Mouse (Mus musculus) adrenal gland, postnatal 25 days (tissue): ENCODE data around the gene Smap2. TPM values are rescaled to one million over a fixed set of nuclear protein-coding genes. Genes with fewer than 3 reads are reported as not detected.
A peak's percentile ranks its signal among the peaks of the same experiment; 100 is the strongest.

Experiments used
- DNase-seq: peaks from one replicate; pipeline ENCODE4 v3.0.0; 2021; ENCODE audit warnings: mixed read lengths
- total RNA-seq: library from RNA; stranded (reverse); gene quantifications from 2 replicates; pipeline ENCODE4 v1.2.3, GENCODE M21; 2021

The Smap2 gene
- total RNA-seq, 1 experiment from 2014 or later: 35.7 TPM

DNA sequence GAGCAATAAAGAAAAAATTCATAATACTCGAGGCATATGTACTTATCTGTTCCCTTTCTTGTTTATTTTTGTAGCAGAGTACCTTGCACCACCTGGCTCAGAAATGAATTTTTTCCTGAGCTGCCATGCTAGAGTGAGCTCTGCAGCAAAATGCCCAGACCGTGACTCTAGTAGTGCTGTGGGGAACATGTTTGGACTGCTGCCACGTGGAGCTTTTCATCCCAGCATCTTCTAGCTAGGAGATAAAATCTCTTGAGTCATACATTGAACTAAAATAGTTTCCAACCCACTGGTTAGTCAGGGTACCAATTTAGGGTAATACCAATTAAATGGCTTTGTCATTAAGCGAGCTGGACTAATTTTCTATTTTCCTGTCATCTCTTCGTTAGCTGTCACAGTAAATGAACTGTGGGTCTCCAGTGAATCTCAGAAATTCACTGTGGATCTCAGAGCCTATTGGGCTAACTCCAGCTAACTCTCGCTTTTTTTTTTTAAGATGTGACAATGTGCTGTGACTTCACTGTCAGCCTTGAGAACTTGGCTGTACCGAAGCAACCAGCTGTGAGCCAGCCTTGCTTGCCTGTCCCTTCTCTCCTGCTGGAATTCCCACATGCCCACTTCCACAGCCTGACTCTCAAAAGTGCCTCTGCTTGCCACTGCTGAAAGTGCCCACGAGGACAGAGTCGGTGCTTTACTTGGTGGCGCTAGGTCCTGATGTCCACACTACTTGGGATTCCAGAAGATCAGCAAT, 3.2 kb upstream of the Smap2 start:
- DNase-seq: peak; percentile 56

DNA sequence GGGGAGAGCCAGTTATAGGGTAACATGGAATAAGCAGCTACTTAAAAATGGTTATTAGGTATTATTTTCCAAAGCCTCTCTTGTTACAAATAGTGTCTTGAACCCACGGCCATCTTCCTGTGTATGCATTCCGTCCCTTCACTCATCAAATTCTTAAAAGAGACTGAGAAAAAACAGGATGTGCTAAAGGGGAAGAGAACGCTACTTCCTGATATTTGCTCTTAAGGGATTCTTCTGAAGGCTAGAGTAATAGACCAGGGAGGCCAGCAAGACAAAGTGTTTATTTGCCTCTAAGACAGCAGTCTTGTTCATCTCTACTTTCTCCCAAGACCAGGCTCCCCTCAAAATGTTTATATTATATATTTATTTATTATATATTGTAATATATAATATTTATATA, 1.2 kb upstream of the Smap2 start:
- no peak for DNase-seq

DNA sequence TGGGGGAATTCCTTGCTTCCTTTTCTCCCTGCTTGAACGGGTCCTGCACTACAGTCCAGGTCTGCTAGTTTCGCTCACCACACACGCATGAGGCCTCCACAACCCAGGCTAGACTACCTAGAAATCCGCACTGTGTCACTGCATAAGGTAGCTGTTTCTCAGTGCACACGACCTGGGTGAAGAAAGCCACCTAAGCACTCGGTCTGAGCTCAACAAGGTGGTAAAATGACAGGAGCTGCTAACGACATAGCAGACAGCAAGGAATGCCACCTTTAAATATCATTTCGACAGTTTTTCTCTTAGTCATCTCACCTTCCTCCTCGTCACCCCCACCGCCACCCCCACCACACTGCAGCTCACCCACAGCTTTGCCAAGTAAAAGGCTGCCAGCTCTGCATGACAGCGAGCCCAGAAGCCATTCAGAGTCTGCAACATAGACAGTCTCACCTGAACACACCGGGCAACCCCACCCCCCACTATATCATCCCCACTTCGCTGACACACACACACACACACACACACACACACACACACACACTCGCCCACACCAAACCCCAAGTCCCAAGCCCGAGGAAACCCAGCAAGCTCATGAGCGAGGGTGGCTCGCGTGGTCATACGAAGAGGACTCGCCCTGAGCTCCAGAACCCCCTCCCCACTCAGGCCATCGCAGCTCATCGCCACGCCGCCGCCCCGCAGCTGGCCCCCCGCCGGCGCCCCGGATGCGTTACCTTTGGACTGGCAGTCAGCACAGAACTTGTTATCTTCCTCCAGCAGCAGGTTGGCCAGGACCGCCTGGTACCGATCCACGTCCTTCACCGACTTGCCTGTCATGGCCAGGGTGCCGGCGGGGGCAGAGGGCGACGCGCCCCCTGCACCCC, 787 bp downstream of the Smap2 start:
- peak; percentile 21 for DNase-seq

DNA sequence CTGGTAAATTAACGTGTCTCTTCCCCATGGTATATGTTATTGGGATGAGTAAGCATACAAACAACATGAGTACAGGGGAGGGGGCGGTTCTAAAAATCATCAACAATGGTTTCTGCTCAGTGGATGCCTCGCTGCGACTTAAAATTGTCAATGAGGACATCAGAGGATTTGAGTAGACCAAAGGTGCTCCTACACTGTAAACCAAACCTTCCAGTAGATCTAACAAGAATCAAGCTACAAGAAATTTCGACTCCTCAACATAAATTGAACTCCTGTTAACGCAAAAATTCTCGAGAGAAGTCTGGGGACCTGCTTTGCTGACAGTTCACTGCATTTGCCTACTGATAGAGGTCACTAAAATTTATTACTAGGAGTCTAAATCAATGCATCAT, 1.8 kb downstream of the Smap2 start:
- no peak for DNase-seq

DNA sequence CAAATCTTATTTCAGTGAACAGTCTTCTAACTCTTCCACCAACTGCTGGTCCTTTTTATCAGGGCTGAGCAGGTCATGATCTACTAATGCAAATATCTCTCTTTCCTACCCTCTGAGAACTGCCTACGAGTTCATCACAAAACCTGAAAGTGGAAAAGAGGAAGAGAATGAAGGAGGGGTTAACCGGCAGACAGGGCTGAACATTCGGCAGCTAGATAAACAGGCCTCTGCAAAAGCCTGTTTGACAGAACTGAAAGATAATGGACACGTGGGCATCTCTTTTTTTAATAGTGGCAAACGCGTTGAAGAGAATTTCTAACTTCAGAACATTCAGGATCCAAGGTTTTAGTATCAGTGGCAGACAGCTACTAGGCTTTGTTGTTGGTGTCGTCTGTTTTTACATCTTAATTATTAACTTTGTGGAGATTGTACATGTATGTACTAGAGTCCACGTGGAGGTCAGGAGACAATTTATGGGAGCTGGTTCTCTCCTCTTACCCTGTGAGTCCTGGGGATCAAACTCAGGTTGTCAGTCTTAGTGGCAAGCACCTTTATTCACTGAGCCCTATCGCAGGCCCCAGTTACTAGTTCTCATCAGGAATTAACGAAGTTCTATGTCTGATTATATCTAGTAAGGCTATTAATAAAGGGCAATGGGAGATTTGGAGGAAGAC, 2.3 kb downstream of the Smap2 start:
- DNase-seq: no peak

DNA sequence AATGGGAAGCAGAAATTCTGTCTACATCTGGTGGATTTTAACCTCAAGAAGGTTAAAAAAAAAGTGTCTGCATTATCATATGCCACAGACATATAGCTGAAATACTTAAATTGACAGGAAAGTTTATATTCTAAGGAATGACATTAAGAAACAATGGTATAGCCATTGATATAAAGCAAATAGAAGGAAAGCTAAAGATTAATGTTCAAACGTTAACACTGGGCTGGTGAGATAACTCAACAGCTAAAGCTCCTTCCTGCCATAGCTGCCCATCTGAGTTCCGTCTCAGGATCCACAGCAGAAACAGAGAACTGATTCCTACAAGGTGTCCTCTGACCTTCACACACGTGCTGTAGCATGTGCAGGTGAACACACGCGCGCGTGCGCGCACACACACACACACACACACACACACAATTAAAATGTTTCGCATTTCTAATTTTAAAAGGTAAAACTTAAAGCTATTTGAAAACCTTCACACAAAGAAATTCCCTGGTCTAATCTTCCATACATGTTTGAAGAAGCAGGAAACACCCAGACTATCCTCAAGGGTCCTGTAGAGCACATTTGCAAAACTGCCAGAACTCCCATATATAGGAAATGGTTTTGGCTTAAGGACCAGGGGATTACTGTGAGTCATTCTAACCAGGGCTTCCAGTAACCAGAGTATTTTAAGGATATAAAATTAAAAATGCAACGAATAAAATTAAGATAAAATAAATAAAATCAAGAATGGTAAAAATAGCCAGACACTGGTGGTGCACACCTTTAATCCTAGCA, 6.1 kb downstream of the Smap2 start:
- DNase-seq: no peak

DNA sequence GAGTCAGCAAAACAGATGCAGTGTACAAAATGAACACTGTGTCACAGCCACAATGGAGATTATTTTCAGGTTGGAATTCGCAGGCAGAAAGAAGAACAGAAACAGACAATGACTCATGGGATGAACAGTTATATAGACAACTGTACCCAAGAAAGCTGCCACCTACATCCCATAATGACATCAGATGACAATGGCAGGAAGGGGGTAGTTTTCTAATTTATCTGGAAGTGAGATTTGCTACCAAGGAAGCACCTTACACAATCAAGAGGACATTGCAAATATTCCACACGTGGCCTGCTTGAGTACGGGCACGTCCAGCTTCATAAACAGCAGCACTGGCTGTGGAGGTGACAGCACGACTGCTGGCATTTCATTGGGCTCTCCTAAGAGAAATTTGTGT, 7.9 kb downstream of the Smap2 start:
- DNase-seq: no peak

DNA sequence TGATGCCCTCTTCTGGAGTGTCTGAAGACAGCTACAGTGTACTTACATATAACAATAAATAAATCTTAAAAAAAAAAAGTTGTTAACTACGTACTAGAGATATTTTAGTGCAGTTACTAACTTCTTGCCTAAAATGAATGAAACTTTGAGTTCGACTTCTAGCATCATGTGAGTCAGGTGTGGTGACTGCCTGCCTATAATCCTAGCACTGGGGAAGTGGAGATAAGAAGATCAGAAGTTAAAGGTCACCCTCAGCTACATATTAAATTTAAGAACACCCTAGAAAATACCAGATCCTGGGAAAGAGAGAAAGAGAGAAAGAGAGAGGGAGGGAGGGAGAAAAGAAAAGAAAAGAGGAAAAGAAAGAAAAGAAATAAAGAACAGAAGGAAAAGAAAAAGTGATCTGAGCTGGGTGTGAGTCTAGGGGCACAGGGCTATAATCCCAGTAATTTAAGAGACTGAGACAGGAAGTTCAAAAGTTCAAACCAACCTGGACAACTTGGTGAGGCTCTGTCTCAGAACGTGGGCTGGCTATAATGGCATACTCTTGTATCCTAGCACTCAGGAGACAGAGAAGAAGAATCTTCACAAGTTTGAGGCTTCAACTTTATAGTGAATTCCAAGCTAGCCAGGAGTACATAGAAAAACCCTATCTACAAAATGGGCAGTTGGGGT, 8.8 kb downstream of the Smap2 start:
- no peak for DNase-seq

DNA sequence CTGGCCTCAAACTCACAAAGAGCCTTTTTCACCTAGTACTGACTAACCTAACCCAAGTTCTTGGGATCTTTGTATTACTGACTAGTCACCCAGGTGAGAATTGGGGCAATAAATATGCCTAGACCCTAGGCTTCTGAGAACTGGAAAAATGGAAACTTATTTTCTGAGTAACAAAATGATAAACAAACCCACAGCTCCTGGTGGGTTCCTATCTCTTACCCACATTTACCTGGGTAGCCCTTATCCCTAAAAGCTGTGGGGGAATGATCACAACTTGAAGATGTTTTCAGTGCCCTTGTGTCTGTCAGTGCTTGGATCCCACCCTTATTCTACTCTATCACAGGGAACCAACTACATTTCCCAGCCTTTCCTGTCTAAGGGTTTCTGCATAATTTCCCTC, 10.0 kb downstream of the Smap2 start:
- no peak for DNase-seq

DNA sequence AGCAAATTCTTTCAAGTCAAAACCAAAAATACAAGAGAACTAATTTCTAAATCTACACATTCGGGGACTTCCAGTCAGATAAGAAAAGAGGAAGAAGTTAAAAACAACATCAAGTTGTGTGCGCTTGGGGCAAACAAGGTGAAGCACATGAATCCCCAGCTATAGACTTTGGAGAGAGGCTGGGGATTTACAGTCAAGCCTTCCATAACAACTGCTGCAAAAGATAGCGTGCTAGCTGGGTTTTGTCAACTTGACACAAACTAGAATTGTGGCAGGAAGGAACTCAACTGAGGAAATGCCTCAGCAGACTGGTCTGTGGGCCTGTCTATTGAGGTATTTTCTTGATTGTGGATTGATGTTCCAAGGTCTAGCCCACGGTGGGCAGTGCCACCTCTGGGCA, 12.4 kb downstream of the Smap2 start:
- DNase-seq: no peak

DNA sequence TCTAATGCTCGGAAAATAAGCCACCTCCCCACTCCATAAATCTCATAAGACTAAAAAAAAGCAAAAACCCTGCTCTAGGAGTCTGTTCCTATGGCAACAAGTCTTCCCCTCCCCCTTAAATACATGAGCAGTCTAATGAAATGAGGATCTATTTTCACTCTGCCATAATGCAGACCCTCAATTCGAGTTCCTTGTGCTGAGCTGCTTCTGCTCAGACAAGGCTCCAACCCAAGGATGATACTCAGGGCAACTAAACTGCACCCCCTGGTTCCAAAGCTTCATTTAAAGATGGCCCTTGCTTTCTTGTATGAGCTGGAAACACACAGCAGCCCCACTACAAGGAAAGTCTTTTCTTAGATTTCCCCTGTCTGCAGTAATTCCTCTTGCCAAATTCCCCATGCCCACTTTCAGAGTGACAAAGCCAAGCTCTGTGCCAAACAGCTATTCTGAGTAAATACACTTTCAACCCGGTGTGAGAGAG, 13.4 kb downstream of the Smap2 start:
- no peak for DNase-seq

DNA sequence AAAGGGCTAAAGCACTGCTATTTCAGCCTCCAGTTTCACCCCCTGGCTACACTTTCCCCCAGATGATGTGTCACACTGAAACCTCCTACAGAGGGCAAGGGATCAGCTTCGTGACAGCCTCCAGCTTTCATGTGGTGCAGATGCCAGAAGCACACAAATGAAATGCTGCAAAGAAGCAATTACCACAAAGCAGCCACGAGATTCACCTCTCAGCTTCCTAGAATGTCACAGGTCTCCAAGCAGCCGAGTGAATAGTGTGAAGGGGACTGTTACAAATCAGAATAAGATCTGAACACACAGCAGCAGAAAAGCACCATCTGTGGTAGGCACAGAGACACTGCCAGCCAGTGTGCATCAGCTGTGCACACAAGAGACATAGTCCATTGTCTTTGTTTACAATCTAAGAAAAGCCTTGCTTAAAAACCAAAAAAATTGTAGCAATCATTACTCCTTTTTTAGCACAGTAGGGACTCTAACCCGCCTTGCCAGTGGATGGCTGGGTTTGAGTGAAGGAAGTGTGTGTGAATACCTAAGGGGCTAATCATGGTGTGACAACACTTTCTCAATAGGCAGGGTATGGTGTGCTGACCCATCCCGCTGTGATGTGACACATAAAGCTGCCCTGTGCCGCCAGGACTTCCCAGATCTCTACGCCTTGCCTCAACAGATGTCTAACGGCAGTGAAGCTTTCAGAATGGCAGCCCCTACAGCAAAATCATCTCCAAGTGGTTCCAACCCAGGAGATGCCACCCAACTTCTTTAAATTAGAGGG, 14.5 kb downstream of the Smap2 start:
- DNase-seq: no peak

DNA sequence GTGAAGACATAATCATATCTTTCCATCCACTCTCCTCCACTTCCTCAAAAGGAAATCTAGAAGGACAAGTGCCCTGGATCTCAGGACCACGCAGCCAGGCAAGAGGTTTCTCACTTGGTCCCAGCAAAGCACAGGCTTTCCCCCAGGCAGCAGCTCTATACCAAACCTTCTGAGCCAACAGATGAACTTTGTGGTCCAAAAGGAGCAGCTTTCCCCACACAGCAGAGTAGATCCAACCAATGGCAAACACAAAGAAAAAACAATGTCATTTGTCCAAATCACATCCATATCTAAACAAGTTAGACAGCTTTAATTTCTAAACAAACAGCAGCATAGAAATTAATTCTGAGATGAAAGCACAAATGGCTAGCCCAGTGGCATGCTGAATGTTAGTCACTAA, 15.4 kb downstream of the Smap2 start:
- DNase-seq: no peak

DNA sequence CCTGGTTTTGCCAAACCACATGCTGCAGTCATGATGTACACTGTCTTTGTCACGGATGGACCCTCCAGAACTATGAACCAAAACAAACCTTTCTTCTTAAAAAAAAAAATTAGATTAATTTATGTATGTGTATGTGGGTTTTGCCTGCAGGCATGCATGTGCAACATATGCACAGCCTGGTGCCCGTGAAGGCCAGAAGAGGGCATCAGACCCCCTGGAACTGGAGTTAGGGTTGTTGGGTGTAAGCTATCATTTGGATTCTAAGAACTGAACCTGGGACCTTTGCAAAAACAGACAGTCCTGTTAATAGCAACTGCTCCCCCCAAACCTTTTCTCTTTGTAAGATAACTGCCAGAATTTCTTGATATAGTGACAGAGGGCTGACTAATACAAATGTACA, 16.0 kb downstream of the Smap2 start:
- no peak for DNase-seq

DNA sequence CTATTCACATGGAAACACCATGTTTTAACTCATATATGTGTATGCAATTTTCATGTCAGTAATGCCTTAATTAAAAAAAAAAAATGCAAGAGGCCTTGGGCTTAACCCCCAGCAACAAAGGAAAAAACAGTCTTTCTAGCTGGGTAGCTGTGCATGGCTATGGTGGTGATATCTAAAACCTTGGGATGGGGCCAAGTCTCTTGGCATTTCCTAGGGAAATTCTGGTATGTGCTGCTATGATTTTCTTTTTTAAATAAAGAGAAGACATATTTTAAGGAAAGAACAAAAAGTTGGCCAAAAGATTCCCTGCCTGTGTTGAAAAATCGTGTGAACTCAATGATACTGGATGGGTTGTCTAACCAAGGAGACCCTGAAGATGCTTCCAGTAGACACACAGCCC, 21.1 kb downstream of the Smap2 start:
- DNase-seq: no peak

DNA sequence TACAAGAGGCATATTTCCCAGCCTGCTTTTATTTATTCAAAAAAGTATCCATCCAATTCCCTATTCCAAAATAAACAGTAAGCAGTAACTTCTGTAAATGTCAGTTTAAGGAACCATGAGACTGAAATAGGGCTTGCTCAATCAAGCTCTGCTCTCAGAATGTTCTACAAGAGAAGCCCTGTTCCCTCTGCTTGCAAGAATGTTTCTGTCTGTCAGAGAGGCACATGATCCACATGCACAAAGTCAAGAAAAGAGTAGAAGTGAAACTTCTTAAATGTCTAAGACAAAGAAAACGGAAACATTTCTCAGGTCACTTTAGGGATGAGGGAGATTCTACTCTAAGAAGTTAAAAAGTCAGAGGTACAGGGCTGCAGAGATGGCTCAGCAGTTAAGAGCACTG, 24.0 kb downstream of the Smap2 start:
- no peak for DNase-seq

DNA sequence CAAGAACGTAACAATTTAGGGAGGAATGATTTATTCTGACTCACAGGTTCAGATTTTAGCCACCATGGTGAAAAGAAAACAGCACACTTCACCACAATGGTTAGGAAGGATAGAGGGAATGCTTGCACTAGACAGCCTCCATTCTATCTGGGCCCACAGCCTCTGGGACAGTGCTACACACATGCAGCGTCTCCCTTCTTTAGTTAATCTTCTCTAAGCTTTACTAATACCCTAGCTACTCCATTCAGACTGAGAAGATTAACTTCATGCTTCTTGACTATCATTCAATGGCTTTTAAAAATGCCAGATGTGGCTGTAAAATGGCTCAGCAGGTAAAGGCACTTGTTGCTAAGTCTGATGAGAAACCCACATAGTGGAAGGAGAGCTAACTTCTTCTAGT, 24.8 kb downstream of the Smap2 start:
- DNase-seq: no peak

DNA sequence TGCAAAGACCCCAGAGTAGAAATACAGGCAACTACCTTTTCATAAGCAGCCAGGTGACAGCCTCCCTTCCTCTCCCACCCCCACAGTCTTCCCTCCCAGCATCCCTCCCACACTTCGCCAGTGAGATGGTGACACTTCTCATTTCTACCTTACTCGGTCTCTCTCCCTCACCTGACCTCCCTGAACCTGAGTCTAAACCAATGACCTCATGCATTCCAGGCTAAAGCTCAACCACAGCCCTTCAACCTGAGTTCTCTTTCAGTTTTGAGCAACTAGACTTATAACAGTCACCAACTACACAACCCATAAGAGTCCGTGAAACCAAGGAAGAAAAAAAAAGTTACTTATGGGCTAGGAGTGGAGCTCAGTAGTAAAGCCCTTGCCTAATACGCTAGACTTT, 29.7 kb downstream of the Smap2 start:
- no peak for DNase-seq

DNA sequence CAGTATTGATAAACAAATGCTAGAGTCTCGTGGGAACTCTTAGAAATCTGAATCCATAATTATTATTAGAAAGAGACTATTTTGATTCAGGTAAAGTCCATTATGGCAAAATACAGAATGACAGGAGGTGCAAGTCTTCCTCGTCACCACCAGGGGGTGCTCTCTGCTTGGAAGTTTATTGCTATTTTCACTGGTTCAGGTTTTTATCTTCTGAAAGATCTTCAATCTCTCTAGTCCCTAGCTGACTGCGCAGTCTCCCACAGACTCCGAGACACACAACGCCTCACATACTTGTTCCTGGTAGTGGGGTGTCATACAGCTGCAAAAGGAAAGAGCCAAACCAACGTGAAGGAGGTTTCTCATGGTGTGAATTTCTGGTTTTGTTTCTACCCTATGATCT, 30.6 kb downstream of the Smap2 start:
- DNase-seq: peak; percentile 52

DNA sequence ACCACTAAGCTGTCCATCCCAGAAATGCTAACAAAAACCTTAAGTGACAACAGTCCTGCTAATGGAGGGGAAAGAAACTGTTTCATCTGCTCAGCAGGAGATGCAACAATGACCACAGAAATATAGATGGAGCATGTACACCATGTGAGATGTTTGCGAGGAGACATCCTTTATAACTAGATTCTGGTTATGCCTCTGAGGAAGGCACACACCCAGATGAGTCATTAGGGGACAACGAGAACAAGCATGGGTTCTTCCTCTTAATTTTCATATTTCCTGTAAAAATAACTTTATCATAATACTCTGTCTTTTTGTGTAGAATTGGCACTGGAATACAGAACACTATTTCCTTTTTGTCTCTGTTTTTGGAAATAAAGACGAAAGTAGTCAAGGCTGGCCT, 38.8 kb downstream of the Smap2 start:
- no peak for DNase-seq

DNA sequence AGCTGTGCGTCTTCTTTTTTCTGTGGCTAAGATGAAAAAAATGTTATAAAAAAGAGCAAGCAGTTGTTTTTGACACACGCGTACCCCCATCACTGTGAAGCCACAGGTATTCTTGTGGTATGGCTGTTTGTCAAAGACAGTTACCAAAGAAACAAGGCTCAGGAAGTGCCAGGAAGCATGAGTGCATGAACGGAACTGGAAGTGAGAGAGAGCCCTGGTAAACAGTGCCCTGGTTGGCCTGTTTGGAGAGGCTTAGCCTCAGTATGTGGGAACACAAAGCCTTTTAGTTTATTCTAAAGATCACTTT, 41.7 kb downstream of the Smap2 start:
- no peak for DNase-seq
